Mouse (Mus musculus): ENCODE results near the gene Plekho2. TPM values are rescaled to one million over a fixed set of nuclear protein-coding genes. Genes with fewer than 3 reads are reported as not detected.
A peak's percentile ranks its signal among the peaks of the same experiment; 100 is the strongest.

Gene Plekho2
- polyA plus RNA-seq, 1 experiment: 14.6 TPM

- Histone ChIP-seq H3ac (ENCODE audit: control insufficient read depth, insufficient read length) (peak overlapping the region; percentile 67), H3K79me2 (ENCODE audit: control insufficient read depth, insufficient read depth) (peaks cover 44% of the 10 kb centered on the region), H3K36me3 (ENCODE audit: control insufficient read depth, insufficient read depth) (peaks cover 4% of the 10 kb centered on the region), H3K4me3 (peak overlapping the region; percentile 70), H3K4me2 (ENCODE audit: low read depth) (peak overlapping the region; percentile 87), H3K27me3 (ENCODE audit: control insufficient read depth, insufficient read depth, insufficient read length) (no peaks in the 10 kb centered on the region)
- TF ChIP-seq MYOD1 (IDR thresholded peaks at IDR 0.05; ENCODE audit: control insufficient read depth in 1 of 3, insufficient read length in 2 of 3, low read depth in 2 of 3) (no peak), REST (IDR thresholded peaks at IDR 0.05; ENCODE audit: insufficient read depth, insufficient read length) (no peak)
These were observed 1.0 kb downstream of the Plekho2 start for GRCm38 (mm10) chr9:65578801-65579249.

- Histone ChIP-seq H3K27me3 (ENCODE audit: control insufficient read depth, insufficient read depth, insufficient read length) (no peaks in the 10 kb centered on the region), H3ac (ENCODE audit: control insufficient read depth, insufficient read length) (no peak overlapping the region), H3K4me3 (peak overlapping the region; percentile 70), H3K4me2 (ENCODE audit: low read depth) (peak overlapping the region; percentile 87), H3K79me2 (ENCODE audit: control insufficient read depth, insufficient read depth) (peaks cover 44% of the 10 kb centered on the region), H3K36me3 (ENCODE audit: control insufficient read depth, insufficient read depth) (peaks cover 4% of the 10 kb centered on the region)
- no peak for TF ChIP-seq USF1 (IDR thresholded peaks at IDR 0.05; ENCODE audit: low read depth)
- TF ChIP-seq POLR2A (IDR thresholded peaks at IDR 0.05; ENCODE audit: insufficient read length, low read depth): no peak
- TF ChIP-seq REST (IDR thresholded peaks at IDR 0.05; ENCODE audit: insufficient read depth, insufficient read length): no peak
- TF ChIP-seq MYOD1 (IDR thresholded peaks at IDR 0.05; ENCODE audit: control insufficient read depth in 1 of 3, insufficient read length in 2 of 3, low read depth in 2 of 3): no peak
These were observed 2.2 kb downstream of the Plekho2 start for GRCm38 (mm10) chr9:65577511-65578196.

GRCm38 (mm10) chr9:65576861-65577510, 2.9 kb downstream of the Plekho2 start:
- no peak overlapping the region for H3ac ChIP-seq (ENCODE audit: control insufficient read depth, insufficient read length)
- no peak overlapping the region for H3K4me3 ChIP-seq
- peak overlapping the region; percentile 87 for H3K4me2 ChIP-seq (ENCODE audit: low read depth)
- H3K79me2 ChIP-seq (ENCODE audit: control insufficient read depth, insufficient read depth): peaks cover 44% of the 10 kb centered on the region
- H3K27me3 ChIP-seq (ENCODE audit: control insufficient read depth, insufficient read depth, insufficient read length): no peaks in the 10 kb centered on the region
- peaks cover 4% of the 10 kb centered on the region for H3K36me3 ChIP-seq (ENCODE audit: control insufficient read depth, insufficient read depth)
- TF ChIP-seq MAX (IDR thresholded peaks at IDR 0.05; ENCODE audit: low read depth) (no peak), POLR2A (IDR thresholded peaks at IDR 0.05; ENCODE audit: insufficient read length, low read depth) (no peak)

DNA sequence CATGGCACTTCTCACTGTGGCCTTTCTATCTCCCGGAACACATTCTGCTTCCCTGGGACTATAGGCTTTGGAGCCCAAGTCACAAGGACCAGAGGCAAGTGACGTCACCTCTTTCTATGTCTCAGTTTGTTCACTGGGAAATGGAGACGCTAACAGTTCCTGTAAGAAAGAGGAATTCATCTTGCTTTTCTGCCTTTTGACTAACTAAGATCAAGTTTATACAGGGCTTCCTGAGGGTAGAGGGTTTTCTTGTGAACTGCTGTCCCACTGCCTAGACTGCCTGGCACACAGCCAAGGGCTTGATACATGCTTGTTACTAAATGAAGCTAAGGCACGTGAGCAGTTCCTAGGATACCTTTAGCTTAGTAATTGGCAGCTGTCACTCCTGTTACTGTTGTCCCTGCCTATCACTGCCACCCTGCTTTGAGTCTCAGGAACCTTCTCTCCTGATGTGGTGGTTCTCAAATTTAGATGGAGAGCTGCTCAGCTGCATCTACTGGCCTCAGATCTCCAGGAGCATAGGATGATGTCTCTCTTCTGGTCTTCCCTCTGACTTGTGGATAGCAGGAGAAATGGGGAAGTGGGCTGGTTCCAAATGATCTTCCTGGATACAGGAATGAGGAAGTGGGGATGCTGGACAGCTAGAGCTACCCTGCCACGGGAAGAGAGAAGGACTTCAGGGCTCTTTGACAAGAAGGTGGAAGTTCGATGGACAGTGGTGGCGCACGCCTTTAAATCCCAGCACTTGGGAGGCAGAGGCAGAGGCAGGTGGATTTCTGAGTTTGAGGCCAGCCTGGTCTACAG, 4.2 kb downstream of the Plekho2 start:
- Histone ChIP-seq H3ac (ENCODE audit: control insufficient read depth, insufficient read length) (no peak overlapping the region), H3K36me3 (ENCODE audit: control insufficient read depth, insufficient read depth) (peaks cover 10% of the 10 kb centered on the region), H3K27me3 (ENCODE audit: control insufficient read depth, insufficient read depth, insufficient read length) (no peaks in the 10 kb centered on the region), H3K4me2 (ENCODE audit: low read depth) (no peak overlapping the region), H3K79me2 (ENCODE audit: control insufficient read depth, insufficient read depth) (peaks cover 44% of the 10 kb centered on the region), H3K4me3 (no peak overlapping the region)
- TF ChIP-seq SRF (IDR thresholded peaks at IDR 0.05; ENCODE audit: control insufficient read depth, insufficient read length, low read depth) (no peak), MYOD1 (IDR thresholded peaks at IDR 0.05; ENCODE audit: control insufficient read depth in 1 of 3, insufficient read length in 2 of 3, low read depth in 2 of 3) (peak in 1 of 3 experiments; percentile 59)

- peaks cover 11% of the 10 kb centered on the region for H3K36me3 ChIP-seq (ENCODE audit: control insufficient read depth, insufficient read depth)
- H3K27me3 ChIP-seq (ENCODE audit: control insufficient read depth, insufficient read depth, insufficient read length): no peaks in the 10 kb centered on the region
- no peak overlapping the region for H3K4me3 ChIP-seq
- peaks cover 44% of the 10 kb centered on the region for H3K79me2 ChIP-seq (ENCODE audit: control insufficient read depth, insufficient read depth)
- TF ChIP-seq POLR2AphosphoS2 (IDR thresholded peaks at IDR 0.05; ENCODE audit: insufficient read length, low read depth) (no peak), POLR2A (IDR thresholded peaks at IDR 0.05; ENCODE audit: insufficient read length, low read depth) (no peak), SRF (IDR thresholded peaks at IDR 0.05; ENCODE audit: control insufficient read depth, insufficient read length, low read depth) (no peak), MAX (IDR thresholded peaks at IDR 0.05; ENCODE audit: low read depth) (no peak), REST (IDR thresholded peaks at IDR 0.05; ENCODE audit: insufficient read depth, insufficient read length) (no peak), MYOD1 (IDR thresholded peaks at IDR 0.05; ENCODE audit: control insufficient read depth in 1 of 3, insufficient read length in 2 of 3, low read depth in 2 of 3) (no peak), USF1 (IDR thresholded peaks at IDR 0.05; ENCODE audit: low read depth) (no peak), CEBPB (IDR thresholded peaks at IDR 0.05; ENCODE audit: insufficient read depth, poor library complexity, severe bottlenecking) (no peak)
- H3K4me2 ChIP-seq (ENCODE audit: low read depth): no peak overlapping the region
- no peak overlapping the region for H3ac ChIP-seq (ENCODE audit: control insufficient read depth, insufficient read length)
These were observed 5.1 kb downstream of the Plekho2 start for GRCm38 (mm10) chr9:65574513-65575392.
